Mouse (Mus musculus) erythroid progenitor cell, adult 5-6 weeks (primary cell): ENCODE data around the gene E2f1. TPM values are rescaled to one million over a fixed set of nuclear protein-coding genes. Genes with fewer than 3 reads are reported as not detected.

ENCODE experiments used
- ATAC-seq: replicated peaks from 2 replicates; pipeline ENCODE4 v1.8.0; 2016; ENCODE audit warnings: moderate number of reproducible peaks, mild to moderate bottlenecking, moderate TSS enrichment, inconsistent platforms; ENCODE audit not compliant: poor library complexity, low FRiP score, severe bottlenecking
- total RNA-seq, 2 experiments: library from RNA; stranded (forward) in 1 of 2; stranded (reverse) in 1 of 2; fragments of 150-400 nt in 1 of 2; fragments of 186-747, 209-891 nt in 1 of 2; gene quantifications; 2 replicates each; pipeline versions ENCODE4 v1.2.3 to v1.2.4; 2015 to 2017; ENCODE audit warnings: low replicate concordance in 2 of 2

E2f1 gene
- 11.7 and 27.8 TPM in 2 replicates for total RNA-seq (2015; ENCODE audit: low replicate concordance)
- total RNA-seq (2017; ENCODE audit: low replicate concordance): 11.9 and 17.5 TPM in 2 replicates

- ATAC-seq: peak; percentile 88
Observed at GRCm38 (mm10) chr2:154569836-154570286, at the start of gene E2f1. Gene E2f1, minus strand, starts transcription at chr2:154569892.

GRCm38 (mm10) chr2:154617061-154617460, 47.4 kb upstream of the E2f1 start:
- no peak for ATAC-seq

- ATAC-seq: no peak
Observed at GRCm38 (mm10) chr2:154615674-154616073, 46.0 kb upstream of the E2f1 start.

GRCm38 (mm10) chr2:154614841-154615576, 45.3 kb upstream of the E2f1 start:
- ATAC-seq: no peak

- peak; percentile 84 for ATAC-seq
Observed at GRCm38 (mm10) chr2:154613118-154614115, 43.7 kb upstream of the E2f1 start, which contains the start of the genes Zfp341 and 4930519P11Rik. Gene Zfp341, plus strand, starts transcription at chr2:154613297. Gene 4930519P11Rik, minus strand, starts transcription at chr2:154613437.

DNA sequence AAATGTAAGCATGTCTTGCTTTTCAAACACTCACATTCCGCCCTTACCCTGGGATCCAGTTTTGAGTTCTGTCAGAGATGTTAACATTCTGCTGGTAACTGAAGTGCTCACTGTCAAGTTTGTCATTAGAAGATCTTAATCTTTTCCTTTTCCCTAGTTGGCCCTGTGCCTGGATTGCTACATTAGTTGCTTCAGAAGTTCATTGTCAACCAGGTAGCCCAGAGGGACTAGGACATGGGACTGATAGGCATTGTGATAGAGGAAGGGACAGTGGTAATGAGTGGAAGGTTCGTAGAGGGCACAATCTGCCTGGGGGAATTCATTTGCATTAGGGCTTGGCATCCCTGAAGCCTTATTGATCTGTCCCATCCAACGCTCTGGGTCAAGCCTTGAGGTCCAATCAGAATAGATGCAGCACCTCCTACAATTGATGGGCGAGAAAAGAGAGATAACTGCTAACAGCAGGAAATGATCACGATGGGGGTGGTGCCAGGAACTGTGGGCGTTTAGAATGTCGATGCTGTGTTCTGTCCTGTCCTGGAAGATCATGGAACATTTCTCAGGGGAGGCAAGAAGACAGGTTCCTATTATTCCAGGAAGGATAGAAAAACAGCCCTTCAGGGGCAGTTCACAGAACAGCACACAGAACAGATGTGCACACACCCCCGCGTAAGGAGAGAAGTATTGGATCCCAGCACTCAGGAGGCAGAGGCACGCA, 39.5 kb upstream of the E2f1 start:
- ATAC-seq: no peak

DNA sequence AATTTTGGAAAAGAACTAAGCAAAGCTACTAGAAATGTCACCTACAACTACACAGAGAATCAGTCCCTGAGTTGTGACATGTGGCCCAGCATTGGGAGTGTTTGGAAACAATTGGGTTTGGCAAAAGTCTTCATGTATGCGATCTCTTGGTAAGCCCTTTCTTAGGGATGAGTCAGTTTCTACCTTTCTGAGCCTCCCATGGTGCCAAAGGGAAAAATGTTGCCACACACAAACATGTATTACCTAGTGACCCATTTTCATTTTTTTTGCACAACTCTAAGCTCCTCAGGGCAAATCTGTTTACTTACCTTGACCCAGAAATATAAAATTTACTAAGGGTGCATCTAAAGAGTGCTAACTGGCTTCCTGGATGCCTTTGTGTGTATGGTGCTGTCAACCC, 37.3 kb upstream of the E2f1 start:
- no peak for ATAC-seq

DNA sequence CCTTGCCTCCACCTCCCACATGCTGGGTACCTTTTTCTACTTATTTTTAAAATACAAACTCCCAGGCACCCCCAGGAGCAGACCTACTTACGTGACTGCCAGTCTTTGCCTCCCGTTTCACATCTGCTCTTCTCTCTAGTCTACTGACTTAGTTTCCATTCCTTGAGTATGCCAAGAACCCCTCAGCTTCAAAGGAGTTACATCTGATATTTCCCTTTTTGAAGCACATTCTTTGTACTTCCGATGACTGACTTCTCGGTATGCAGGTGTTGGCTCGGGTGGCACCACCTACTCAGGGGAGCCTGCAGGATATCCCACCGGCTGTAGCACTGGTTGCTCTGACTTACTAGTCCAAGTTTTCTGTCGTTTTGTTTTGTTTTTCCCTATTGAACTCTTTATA, 34.5 kb upstream of the E2f1 start:
- peak; percentile 44 for ATAC-seq

DNA sequence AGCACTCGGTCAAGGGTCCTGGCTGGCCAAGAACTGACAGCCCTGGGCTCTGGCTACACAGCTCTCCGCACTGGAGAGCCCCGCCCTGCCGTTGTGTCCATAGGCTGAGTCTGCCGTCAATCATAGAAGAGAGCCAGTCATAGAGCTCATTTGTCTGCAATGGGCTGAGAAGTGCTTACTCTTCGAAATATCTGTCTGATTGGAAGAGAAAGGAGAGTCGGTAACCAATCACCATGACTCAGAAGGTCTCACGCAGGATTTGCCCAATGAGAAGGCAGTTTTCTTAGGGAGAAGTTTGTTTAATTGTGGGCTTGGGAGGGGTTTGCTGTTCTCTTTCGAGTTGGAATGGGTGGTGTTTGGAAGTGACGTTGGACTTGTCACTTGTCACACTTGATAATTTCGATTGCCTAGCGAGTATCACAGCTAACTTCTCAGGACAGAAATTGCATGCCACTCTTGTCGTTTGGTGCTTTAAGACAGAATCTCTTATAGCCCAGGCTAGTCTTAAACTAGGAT, 34.0 kb upstream of the E2f1 start, which contains the start of gene Pxmp4:
TSS of gene Pxmp4 (minus strand) at position 71 of the 516 bp plus-strand sequence.
- ATAC-seq: peak; percentile 95

DNA sequence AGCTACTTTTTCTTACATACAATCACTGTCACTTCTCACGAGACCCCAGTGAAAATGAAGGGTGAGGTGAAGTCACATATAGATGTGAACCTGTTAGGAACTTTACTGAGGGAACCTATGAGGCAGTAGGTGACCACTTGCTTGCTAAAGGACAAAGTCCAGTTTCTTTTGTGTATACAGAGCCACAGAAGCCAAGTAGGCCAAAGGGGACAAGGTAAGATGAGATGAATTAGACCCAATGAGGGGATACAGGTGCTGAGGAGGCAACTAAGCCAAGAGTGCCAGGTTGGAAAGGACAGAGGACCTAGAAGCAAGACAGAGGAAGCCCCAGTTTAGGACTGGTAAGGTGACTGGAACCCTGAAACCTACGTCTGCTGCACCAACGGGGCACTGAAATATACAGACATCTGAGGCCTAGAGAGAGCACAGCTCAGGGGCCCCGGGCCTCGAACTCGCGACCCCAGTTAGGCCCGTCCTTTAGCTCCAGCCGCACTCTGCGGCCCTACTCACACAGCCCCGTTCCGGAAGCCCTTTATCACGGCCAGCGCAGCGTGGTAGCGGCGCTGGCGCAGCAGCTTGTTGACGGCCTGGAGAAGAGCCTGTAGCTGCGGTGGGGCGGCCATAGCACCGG, 33.4 kb upstream of the E2f1 start:
- ATAC-seq: 0 out of 2 replicates have a peak, but pooled peaks have one; percentile 10

- ATAC-seq: no peak
Observed at GRCm38 (mm10) chr2:154601324-154601723, 31.6 kb upstream of the E2f1 start.

DNA sequence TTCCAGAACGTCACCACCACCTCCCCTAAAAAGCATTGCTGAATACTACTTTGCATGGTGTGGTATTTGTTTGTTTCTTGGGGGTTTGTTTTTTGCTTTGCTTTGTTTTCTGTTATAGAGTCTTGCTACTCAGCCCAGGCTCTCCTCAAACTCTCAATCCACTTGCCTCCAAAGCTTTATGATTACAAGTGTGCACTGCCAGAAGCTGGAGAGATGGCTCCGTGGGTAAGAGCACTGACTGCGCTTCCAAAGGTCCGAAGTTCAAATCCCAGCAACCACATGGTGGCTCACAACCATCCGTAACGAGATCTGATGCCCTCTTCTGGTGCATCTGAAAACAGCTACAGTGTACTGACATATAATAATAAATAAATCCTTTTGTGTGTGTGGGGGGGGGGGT, 30.9 kb upstream of the E2f1 start:
- no peak for ATAC-seq

DNA sequence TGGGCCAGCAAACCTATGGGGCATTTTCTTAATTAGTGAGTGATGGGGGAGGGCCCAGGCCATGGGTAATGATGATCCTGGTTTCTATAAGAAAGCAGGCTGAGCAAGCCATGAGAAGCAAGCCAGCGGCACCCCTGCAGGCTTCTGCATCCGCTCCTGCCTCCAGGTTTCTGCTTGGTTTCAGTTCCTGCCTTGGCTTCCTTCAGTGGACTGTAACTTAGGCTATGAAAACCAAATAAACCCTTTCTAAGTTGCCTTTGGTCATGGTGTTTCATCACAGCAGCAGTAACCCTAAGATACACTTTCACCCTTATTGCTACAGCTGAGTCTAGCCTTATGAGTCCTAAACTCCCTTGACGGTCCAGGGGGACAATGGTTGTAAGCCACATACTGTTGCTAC, 27.7 kb upstream of the E2f1 start:
- ATAC-seq: no peak

DNA sequence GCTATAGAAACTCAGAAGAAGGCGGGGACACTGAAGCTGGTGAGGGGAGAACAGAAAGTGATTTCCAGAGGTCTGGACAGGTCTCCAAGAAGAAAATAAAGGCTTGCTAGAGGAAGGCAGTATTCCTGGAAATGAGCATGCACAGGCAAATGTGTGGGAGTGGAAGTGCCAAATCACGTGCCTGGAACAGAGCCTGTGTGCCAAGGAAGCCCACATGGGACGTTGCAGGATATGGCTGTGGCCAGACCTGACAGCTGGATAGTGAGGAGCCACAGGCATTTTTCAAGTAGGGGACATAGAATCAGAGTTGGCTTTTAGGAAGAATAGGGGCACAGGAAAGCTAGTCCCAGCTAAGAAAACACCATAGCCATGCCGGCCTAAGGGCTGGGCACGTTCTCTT, 26.1 kb upstream of the E2f1 start:
- ATAC-seq: no peak

- ATAC-seq: peak; percentile 77
Observed at GRCm38 (mm10) chr2:154593025-154593424, 23.3 kb upstream of the E2f1 start.

DNA sequence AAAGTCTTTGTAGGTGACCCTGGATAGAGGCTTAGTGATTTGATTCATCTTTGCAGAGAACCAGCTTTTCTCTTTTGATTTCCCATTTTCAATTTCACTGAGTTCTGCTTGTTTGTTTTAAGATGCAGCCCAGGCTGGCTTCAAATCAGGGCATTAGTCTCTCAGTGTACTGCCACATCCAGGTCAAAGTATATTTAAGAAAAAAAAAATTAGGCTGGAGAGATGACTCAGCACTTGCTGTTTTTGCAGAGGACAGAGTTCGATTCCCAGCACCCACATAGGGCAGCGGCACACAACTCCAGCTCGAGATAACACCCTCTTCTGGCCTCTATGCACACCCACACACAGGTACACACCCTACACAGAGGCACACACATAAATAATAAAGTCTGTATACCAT, 21.5 kb upstream of the E2f1 start:
- no peak for ATAC-seq

GRCm38 (mm10) chr2:154589051-154589450, 19.4 kb upstream of the E2f1 start:
- ATAC-seq: no peak

GRCm38 (mm10) chr2:154586405-154586804, 16.7 kb upstream of the E2f1 start:
- ATAC-seq: no peak
